Mouse (Mus musculus): ENCODE data around the gene Fam160b1. TPM values are rescaled to one million over a fixed set of nuclear protein-coding genes. Genes with fewer than 3 reads are reported as not detected.

The Fam160b1 gene
- polyA plus RNA-seq, 1 experiment from 2014 or later, result 7.8 TPM

DNA sequence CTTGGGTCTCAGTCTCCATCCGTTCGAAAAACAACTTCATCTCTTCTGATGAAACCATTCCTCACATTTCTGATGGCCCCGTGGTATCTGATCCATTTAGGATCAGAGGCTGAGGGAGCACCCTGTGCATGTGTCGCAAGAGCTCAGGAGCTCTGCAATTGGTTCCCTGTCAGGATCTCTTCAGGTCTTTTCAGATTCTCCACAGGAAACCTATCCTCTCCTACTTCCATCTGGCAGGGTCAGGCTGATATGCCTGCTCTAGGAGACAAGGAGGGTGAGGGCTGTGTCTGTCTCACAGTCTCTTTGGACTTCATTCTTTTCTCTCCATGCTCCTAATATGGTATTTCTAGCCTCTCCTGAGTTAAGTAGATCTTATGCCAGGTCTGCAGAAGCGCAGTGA lies 2.7 kb upstream of the Fam160b1 start:
- Histone ChIP-seq H3K4me2 (ENCODE audit: low read depth, low read length) (peak overlapping the region; percentile 83), H3K4me3 (ENCODE audit: low read depth, low read length) (peak overlapping the region; percentile 97), H3K36me3 (replicated peaks; ENCODE audit: insufficient read depth, low read length) (no peaks in the 10 kb centered on the region; the same call in 1 of the 2 replicates), H3K27me3 (ENCODE audit: insufficient read depth, low read length) (no peaks in the 10 kb centered on the region), H3K9me3 (ENCODE audit: low read length) (no peaks in the 10 kb centered on the region), H3K27ac (ENCODE audit: low read depth) (peak overlapping the region; percentile 99), H3K9ac (replicated peaks) (peak overlapping the region; percentile 72), H3K4me1 (ENCODE audit: insufficient read depth) (peaks cover 52% of the 10 kb centered on the region)
- TF ChIP-seq EP300 (IDR thresholded peaks at IDR 0.05; ENCODE audit: low read depth) (no peak), CTCF (IDR thresholded peaks at IDR 0.05; ENCODE audit: low read depth) (no peak)
- WGBS (ENCODE audit: insufficient replicate concordance), result 74% methylated on average over 5 of the region's 5 CpGs
- DNase-seq (peak; percentile 16), ATAC-seq (no peak)

- DNase-seq (peak; percentile 89), ATAC-seq (no peak)
- Histone ChIP-seq H3K9ac (replicated peaks) (peak overlapping the region; percentile 72), H3K27me3 (ENCODE audit: insufficient read depth, low read length) (no peaks in the 10 kb centered on the region), H3K36me3 (replicated peaks; ENCODE audit: insufficient read depth, low read length) (no peaks in the 10 kb centered on the region; the same call in 1 of the 2 replicates), H3K27ac (ENCODE audit: low read depth) (peak overlapping the region; percentile 99), H3K4me1 (ENCODE audit: insufficient read depth) (peaks cover 57% of the 10 kb centered on the region), H3K4me2 (ENCODE audit: low read depth, low read length) (peak overlapping the region; percentile 83), H3K4me3 (ENCODE audit: low read depth, low read length) (peak overlapping the region; percentile 97), H3K9me3 (ENCODE audit: low read length) (no peaks in the 10 kb centered on the region)
- TF ChIP-seq CTCF (IDR thresholded peaks at IDR 0.05; ENCODE audit: low read depth) (peak; percentile 92), EP300 (IDR thresholded peaks at IDR 0.05; ENCODE audit: low read depth) (no peak)
- WGBS (ENCODE audit: insufficient replicate concordance), result 20% methylated on average over 12 of the region's 12 CpGs
Measured at GRCm38 (mm10) chr19:57358322-57358721, 2.2 kb upstream of the Fam160b1 start.

- Histone ChIP-seq H3K36me3 (replicated peaks; ENCODE audit: insufficient read depth, low read length) (no peaks in the 10 kb centered on the region; the same call in 1 of the 2 replicates), H3K4me3 (ENCODE audit: low read depth, low read length) (peak overlapping the region; percentile 97), H3K27me3 (ENCODE audit: insufficient read depth, low read length) (no peaks in the 10 kb centered on the region), H3K4me2 (ENCODE audit: low read depth, low read length) (peak overlapping the region; percentile 83), H3K9ac (replicated peaks) (peak overlapping the region; percentile 72), H3K4me1 (ENCODE audit: insufficient read depth) (peaks cover 61% of the 10 kb centered on the region), H3K27ac (ENCODE audit: low read depth) (peak overlapping the region; percentile 99), H3K9me3 (ENCODE audit: low read length) (no peaks in the 10 kb centered on the region)
- 62% methylated on average over 20 of the region's 20 CpGs for WGBS (ENCODE audit: insufficient replicate concordance)
- no peak for DNase-seq
- no peak for ATAC-seq
- TF ChIP-seq CTCF (IDR thresholded peaks at IDR 0.05; ENCODE audit: low read depth) (no peak), EP300 (IDR thresholded peaks at IDR 0.05; ENCODE audit: low read depth) (no peak)
Measured at GRCm38 (mm10) chr19:57358836-57359598, 1.5 kb upstream of the Fam160b1 start.

- no peak for DNase-seq
- 9% methylated on average over 10 of the region's 10 CpGs for WGBS (ENCODE audit: insufficient replicate concordance)
- H3K27ac ChIP-seq (ENCODE audit: low read depth), result peak overlapping the region; percentile 99
- no peak for ATAC-seq
- peak overlapping the region; percentile 83 for H3K4me2 ChIP-seq (ENCODE audit: low read depth, low read length)
- no peaks in the 10 kb centered on the region for H3K27me3 ChIP-seq (ENCODE audit: insufficient read depth, low read length)
- peak overlapping the region; percentile 72 for H3K9ac ChIP-seq (replicated peaks)
- peaks cover 67% of the 10 kb centered on the region for H3K4me1 ChIP-seq (ENCODE audit: insufficient read depth)
- no peaks in the 10 kb centered on the region; the same call in 1 of the 2 replicates for H3K36me3 ChIP-seq (replicated peaks; ENCODE audit: insufficient read depth, low read length)
- H3K9me3 ChIP-seq (ENCODE audit: low read length), result no peaks in the 10 kb centered on the region
- TF ChIP-seq EP300 (IDR thresholded peaks at IDR 0.05; ENCODE audit: low read depth) (no peak), CTCF (IDR thresholded peaks at IDR 0.05; ENCODE audit: low read depth) (peak; percentile 32)
- H3K4me3 ChIP-seq (ENCODE audit: low read depth, low read length), result peak overlapping the region; percentile 97
Measured at GRCm38 (mm10) chr19:57359701-57360326, 666 bp upstream of the Fam160b1 start.

DNA sequence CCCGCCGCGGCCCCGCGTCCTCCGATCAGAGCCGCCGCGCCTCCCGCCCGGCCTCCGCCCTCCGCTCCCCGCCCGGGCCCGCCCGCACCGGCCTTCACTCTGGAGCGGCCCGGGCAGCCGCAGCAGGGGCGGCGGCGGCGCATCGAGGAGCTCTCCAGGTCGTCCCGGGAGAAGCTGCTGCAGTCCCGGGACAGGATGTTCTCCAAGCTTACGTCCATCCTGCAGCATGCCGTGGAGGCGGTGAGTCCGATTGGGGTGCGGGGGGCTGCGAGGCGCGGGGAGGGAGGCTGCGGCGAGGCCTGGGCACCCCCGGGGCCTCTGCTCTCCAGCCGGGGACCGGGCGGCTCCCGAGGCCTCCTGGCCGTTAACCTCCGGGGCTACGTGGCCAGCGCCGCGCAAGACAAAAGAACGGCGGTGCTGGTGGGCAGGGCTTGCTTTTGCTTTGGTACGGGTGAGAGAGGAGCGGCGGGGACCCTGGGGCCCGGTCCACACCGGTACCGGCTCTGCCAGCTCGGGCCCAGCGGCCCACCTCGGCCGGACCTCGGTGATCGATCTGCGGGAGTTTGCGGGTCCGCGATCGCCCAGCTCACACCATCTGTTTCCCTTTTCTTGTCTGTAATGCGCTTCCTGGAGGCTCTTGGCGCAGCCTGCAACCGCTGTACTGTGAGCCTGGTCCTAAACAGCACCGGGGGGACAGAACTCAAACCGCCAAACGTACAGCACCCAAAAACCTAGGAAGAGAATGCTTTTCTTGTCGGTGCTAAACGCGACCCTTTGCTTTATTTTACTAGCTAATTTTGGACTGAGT lies 855 bp downstream of the Fam160b1 start:
- H3K4me1 ChIP-seq (ENCODE audit: insufficient read depth), result peaks cover 65% of the 10 kb centered on the region
- no peaks in the 10 kb centered on the region for H3K36me3 ChIP-seq (replicated peaks; ENCODE audit: insufficient read depth, low read length)
- TF ChIP-seq EP300 (IDR thresholded peaks at IDR 0.05; ENCODE audit: low read depth), result no peak
- TF ChIP-seq CTCF (IDR thresholded peaks at IDR 0.05; ENCODE audit: low read depth), result no peak
- ATAC-seq, result peak; percentile 30
- DNase-seq, result peak; percentile 74
- peak overlapping the region; percentile 73 for H3K4me2 ChIP-seq (ENCODE audit: low read depth, low read length)
- H3K27ac ChIP-seq (ENCODE audit: low read depth), result peak overlapping the region; percentile 99
- WGBS (ENCODE audit: insufficient replicate concordance), result 2% methylated on average over 62 of the region's 78 CpGs
- H3K9ac ChIP-seq (replicated peaks), result peak overlapping the region; percentile 100
- peak overlapping the region; percentile 97 for H3K4me3 ChIP-seq (ENCODE audit: low read depth, low read length)
- H3K27me3 ChIP-seq (ENCODE audit: insufficient read depth, low read length), result no peaks in the 10 kb centered on the region
- H3K9me3 ChIP-seq (ENCODE audit: low read length), result no peaks in the 10 kb centered on the region

- no peak for TF ChIP-seq EP300 (IDR thresholded peaks at IDR 0.05; ENCODE audit: low read depth)
- no peak for TF ChIP-seq CTCF (IDR thresholded peaks at IDR 0.05; ENCODE audit: low read depth)
- ATAC-seq (no peak), DNase-seq (no peak)
- Histone ChIP-seq H3K27me3 (ENCODE audit: insufficient read depth, low read length) (no peaks in the 10 kb centered on the region), H3K9ac (replicated peaks) (peak overlapping the region; percentile 100), H3K4me2 (ENCODE audit: low read depth, low read length) (peak overlapping the region; percentile 73), H3K4me1 (ENCODE audit: insufficient read depth) (peaks cover 61% of the 10 kb centered on the region), H3K9me3 (ENCODE audit: low read length) (no peaks in the 10 kb centered on the region), H3K4me3 (ENCODE audit: low read depth, low read length) (peak overlapping the region; percentile 97), H3K27ac (ENCODE audit: low read depth) (peak overlapping the region; percentile 99), H3K36me3 (replicated peaks; ENCODE audit: insufficient read depth, low read length) (no peaks in the 10 kb centered on the region)
- WGBS (ENCODE audit: insufficient replicate concordance), result 6% methylated on average over 3 of the region's 3 CpGs
Measured at GRCm38 (mm10) chr19:57361939-57362307, 1.4 kb downstream of the Fam160b1 start.
